Mouse (Mus musculus) megakaryocyte, embryonic 14.5 days (primary cell): Measurements from ENCODE around the gene 6430550D23Rik. TPM values are rescaled to one million over a fixed set of nuclear protein-coding genes. Genes with fewer than 3 reads are reported as not detected.
A peak's percentile ranks its signal among the peaks of the same experiment; 100 is the strongest.
"Not testable (repeated sequence)": the region's sequence is repeated elsewhere in the genome, so short reads cannot be mapped to it uniquely, and the experiment has no call there.

Experiments
- H3K27me3 ChIP-seq: replicated peaks from 2 replicates; pipeline ENCODE3; 2012; ENCODE audit warnings: inconsistent platforms
- H3K36me3 ChIP-seq: replicated peaks from 2 replicates; pipeline ENCODE3; 2012; ENCODE audit warnings: low read length, inconsistent platforms, mixed read lengths
- H3K4me1 ChIP-seq: 2 replicates; pipeline ENCODE4 v1.6.1; 2012; ENCODE audit warnings: inconsistent platforms
- H3K4me3 ChIP-seq: replicated peaks from 2 replicates; pipeline ENCODE3; 2012; ENCODE audit warnings: moderate library complexity, mild to moderate bottlenecking, inconsistent platforms
- H3K9me3 ChIP-seq: 2 replicates; pipeline ENCODE4 v1.6.1; 2012; ENCODE audit warnings: inconsistent platforms
- FLI1 ChIP-seq: IDR thresholded peaks from 2 replicates; pipeline ENCODE4 v1.6.1; 2012; ENCODE audit warnings: low read length, inconsistent platforms, mixed read lengths
- GATA1 ChIP-seq: IDR thresholded peaks from 3 replicates; pipeline ENCODE4 v1.6.1; 2012; ENCODE audit warnings: mixed read lengths, low read length, inconsistent platforms, borderline replicate concordance
- polyA plus RNA-seq: library from polyadenylated mRNA; stranded (reverse); fragments of >175 nt; gene quantifications from 2 replicates; pipeline ENCODE4 v1.2.3, GENCODE M21; 2012; ENCODE audit warnings: low replicate concordance; ENCODE audit not compliant: insufficient read depth

Gene 6430550D23Rik
- polyA plus RNA-seq, 1 experiment, result not detected

DNA sequence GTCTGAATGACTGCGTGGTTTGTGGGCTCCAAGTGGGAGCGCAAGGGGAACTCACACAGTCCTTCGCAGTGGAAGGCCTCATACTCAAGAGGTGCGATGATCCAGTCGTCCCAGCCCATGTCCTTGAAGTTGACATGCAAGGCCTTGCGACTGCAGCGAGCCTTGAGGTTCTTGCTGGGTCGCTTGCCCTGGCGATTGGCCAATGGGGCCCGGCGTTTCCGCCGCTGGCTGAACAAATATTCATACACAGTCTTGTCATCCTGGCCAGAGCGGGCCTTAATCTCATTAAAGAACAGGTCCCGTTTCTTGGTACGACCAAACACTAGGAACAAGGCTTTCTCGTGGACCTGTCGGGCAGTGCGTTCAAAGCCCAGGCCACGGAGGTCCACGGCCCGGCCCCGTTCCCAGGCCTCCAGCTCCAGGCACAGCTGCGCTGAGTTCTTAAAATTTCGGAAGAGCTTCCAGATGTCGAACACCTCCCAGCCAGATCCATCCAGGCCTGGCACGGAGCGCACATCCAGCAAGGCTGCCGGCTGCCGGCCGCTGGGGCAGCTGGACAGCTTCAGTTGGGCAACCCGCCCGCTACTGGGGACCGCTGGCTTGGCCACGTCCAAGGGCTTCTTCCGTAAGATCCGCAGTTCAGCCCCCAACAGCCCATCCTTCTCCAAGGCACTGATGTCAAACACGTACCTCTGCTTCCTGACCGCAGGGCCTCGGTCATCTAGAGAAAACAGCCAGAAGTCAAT, 65.9 kb downstream of the 6430550D23Rik start:
- H3K4me1 ChIP-seq, result peaks cover 30% of the 10 kb centered on the region
- no peaks in the 10 kb centered on the region for H3K9me3 ChIP-seq
- peaks cover 19% of the 10 kb centered on the region for H3K27me3 ChIP-seq
- TF ChIP-seq FLI1 (no peak), GATA1 (no peak)
- no peaks in the 10 kb centered on the region for H3K36me3 ChIP-seq
- H3K4me3 ChIP-seq, result no peak overlapping the region

GRCm38 (mm10) chr2:155940681-155941080, 67.1 kb downstream of the 6430550D23Rik start, which contains the start of gene Gm15557:
TSS of gene Gm15557 (plus strand) at chr2:155940728.
- Histone ChIP-seq H3K4me1 (peaks cover 18% of the 10 kb centered on the region), H3K36me3 (no peaks in the 10 kb centered on the region), H3K9me3 (no peaks in the 10 kb centered on the region), H3K4me3 (no peak within 1 kb of the TSS), H3K27me3 (peaks cover 19% of the 10 kb centered on the region)
- TF ChIP-seq FLI1 (no peak), GATA1 (no peak)

GRCm38 (mm10) chr2:155939897-155940529, 67.8 kb downstream of the 6430550D23Rik start:
- peaks cover 17% of the 10 kb centered on the region for H3K4me1 ChIP-seq
- TF ChIP-seq GATA1 (no peak), FLI1 (no peak)

GRCm38 (mm10) chr2:155929531-155930442, 78.0 kb downstream of the 6430550D23Rik start, which contains the start of gene Uqcc1:
TSS of gene Uqcc1 (minus strand) at chr2:155930310.
- TF ChIP-seq GATA1 (no peak), FLI1 (no peak)
- Histone ChIP-seq H3K27me3 (no peaks in the 10 kb centered on the region), H3K4me3 (peak within 1 kb of the TSS; percentile 95), H3K4me1 (peaks cover 39% of the 10 kb centered on the region), H3K36me3 (peaks cover 3% of the 10 kb centered on the region), H3K9me3 (no peaks in the 10 kb centered on the region)

More at GRCm38 (mm10) chr2:155939897-155940529, 67.8 kb downstream of the 6430550D23Rik start:
- H3K36me3 ChIP-seq, result no peaks in the 10 kb centered on the region
- H3K4me3 ChIP-seq, result no peak overlapping the region
- no peaks in the 10 kb centered on the region for H3K9me3 ChIP-seq
- peaks cover 18% of the 10 kb centered on the region for H3K27me3 ChIP-seq

GRCm38 (mm10) chr2:155928711-155929345, 78.9 kb downstream of the 6430550D23Rik start:
- Histone ChIP-seq H3K27me3 (no peaks in the 10 kb centered on the region), H3K9me3 (no peaks in the 10 kb centered on the region), H3K36me3 (peaks cover 12% of the 10 kb centered on the region), H3K4me1 (peaks cover 42% of the 10 kb centered on the region), H3K4me3 (peak overlapping the region; percentile 95)
- TF ChIP-seq FLI1 (no peak), GATA1 (no peak)

GRCm38 (mm10) chr2:155925213-155925612, 82.6 kb downstream of the 6430550D23Rik start:
- Histone ChIP-seq H3K36me3 (peaks cover 33% of the 10 kb centered on the region), H3K4me1 (peaks cover 37% of the 10 kb centered on the region)
- H3K4me3 ChIP-seq, H3K27me3 ChIP-seq, H3K9me3 ChIP-seq: not testable (repeated sequence)

Other genes starting within 250 kb of the 6430550D23Rik start
- gene Mmp24, start 232.6 kb downstream of the 6430550D23Rik start, polyA plus RNA-seq, result not detected in 2 replicates
- 30.5 and 31.7 TPM in 2 replicates for gene BC029722, start 188.6 kb downstream of the 6430550D23Rik start, polyA plus RNA-seq
- 266 and 882 TPM in 2 replicates for gene Eif6, start 181.1 kb downstream of the 6430550D23Rik start, polyA plus RNA-seq
- gene Fam83c, start 173.1 kb downstream of the 6430550D23Rik start, polyA plus RNA-seq, result 0.03 and 0.55 TPM in 2 replicates
- 2.6 and 2.8 TPM in 2 replicates for gene Uqcc1, start 77.7 kb downstream of the 6430550D23Rik start, polyA plus RNA-seq
- not detected in 2 replicates for gene Gm15557, start 67.2 kb downstream of the 6430550D23Rik start, polyA plus RNA-seq
- gene Gdf5, start 62.6 kb downstream of the 6430550D23Rik start, polyA plus RNA-seq, result not detected in 2 replicates
- gene Cep250, start 51.5 kb downstream of the 6430550D23Rik start, polyA plus RNA-seq, result 7.1 and 19.6 TPM in 2 replicates
- gene Ergic3, start 68 bp upstream of the 6430550D23Rik start, polyA plus RNA-seq, result 49.2 and 93.8 TPM in 2 replicates
- gene Fer1l4, start 45.0 kb upstream of the 6430550D23Rik start, polyA plus RNA-seq, result not detected in 2 replicates
- gene Spag4, start 57.2 kb upstream of the 6430550D23Rik start, polyA plus RNA-seq, result 2.2 TPM in 1 of 2 replicates, not detected in the other
- gene Cpne1, start 104.0 kb upstream of the 6430550D23Rik start, polyA plus RNA-seq, result 17.2 and 27.7 TPM in 2 replicates
- gene Rbm12, start 104.0 kb upstream of the 6430550D23Rik start, polyA plus RNA-seq, result 2.3 and 7.1 TPM in 2 replicates
- gene Gm28036, start 119.1 kb upstream of the 6430550D23Rik start, polyA plus RNA-seq, result not detected in 2 replicates
- 248 and 453 TPM in 2 replicates for gene Romo1, start 136.1 kb upstream of the 6430550D23Rik start, polyA plus RNA-seq
- gene Nfs1, start 136.2 kb upstream of the 6430550D23Rik start, polyA plus RNA-seq, result 5.4 and 12.7 TPM in 2 replicates
- 68.5 and 230 TPM in 2 replicates for gene Rbm39, start 172.3 kb upstream of the 6430550D23Rik start, polyA plus RNA-seq
- gene Phf20, start 188.5 kb upstream of the 6430550D23Rik start, polyA plus RNA-seq, result 31.7 and 56.9 TPM in 2 replicates